In genomic region chr12:13607021-13607420, GRCm38 (mm10) we compare ENCODE assay signal across 16 mouse cellular contexts.
"Had no signal": no experiment of that assay in that cellular context is flagged by ENCODE, and none has a peak within 500 bp of the region (broad histone marks: within the 10 kb centered on the region; RNA-seq: fewer than 3 reads in every experiment).

No protein-coding gene starts in this region.

- H3K27me3 ChIP-seq: neural tube, embryonic 13.5 days; neural tube, embryonic 15.5 days; stomach, embryonic 15.5 days had no signal

- H3K36me3 ChIP-seq: neural tube, embryonic 13.5 days; neural tube, embryonic 15.5 days; stomach, embryonic 15.5 days had no signal

- H3K27ac ChIP-seq: neural tube, embryonic 13.5 days; neural tube, embryonic 15.5 days; stomach, embryonic 15.5 days; stomach, postnatal 0 days had no signal

- DNase-seq: retina, postnatal 1 day; right cerebral cortex, adult 18-20 months; right cerebral cortex, postnatal 14 days; right cerebral cortex, postnatal 25 days; right cerebral cortex, postnatal 4 days; spleen, adult 18-20 months; thymus, adult 18-20 months; thymus, adult 2 months; thymus, postnatal 14 days; thymus, postnatal 25 days; thymus, postnatal 36 days; thymus, postnatal 4 days had no signal

- H3K4me3 ChIP-seq: neural tube, embryonic 13.5 days; neural tube, embryonic 15.5 days; stomach, embryonic 15.5 days had no signal

- H3K9ac ChIP-seq: neural tube, embryonic 13.5 days; neural tube, embryonic 15.5 days; stomach, embryonic 15.5 days had no signal

- H3K4me1 ChIP-seq: neural tube, embryonic 13.5 days; stomach, embryonic 15.5 days had no signal

- H3K4me2 ChIP-seq: neural tube, embryonic 13.5 days; neural tube, embryonic 15.5 days; stomach, embryonic 15.5 days had no signal

- H3K9me3 ChIP-seq: neural tube, embryonic 13.5 days; neural tube, embryonic 15.5 days; stomach, embryonic 15.5 days had no signal
